ENCODE assay signal across 9 mouse cellular contexts in genomic region chr11:63412364-63412991, GRCm38 (mm10).
DNase-seq lines count a peak whose midpoint lies in the region; ATAC-seq lines count a peak whose summit lies in the region.
"Had no signal": no experiment of that assay in that cellular context is flagged by ENCODE, and none has a peak within 500 bp of the region (broad histone marks: within the 10 kb centered on the region; RNA-seq: fewer than 3 reads in every experiment).

No protein-coding gene starts in this region.

- H3K4me3 ChIP-seq in heart, embryonic 13.5 days = peak overlapping the region; percentile 46
- peak overlapping the region; percentile 23 for H3K4me3 ChIP-seq in hindbrain, embryonic 15.5 days
- peak overlapping the region; percentile 22 for H3K4me3 ChIP-seq in midbrain, embryonic 16.5 days (ENCODE audit: low read depth, low read length)
- H3K4me3 ChIP-seq: erythroblast, embryonic 14.5 days had no signal

- ATAC-seq in heart, embryonic 13.5 days (ENCODE audit: extremely low read depth, insufficient number of reproducible peaks, low FRiP score, low TSS enrichment) = no peak
- no peak for ATAC-seq in hindbrain, embryonic 15.5 days (ENCODE audit: low FRiP score, low read depth)
- 0 out of 2 replicates have a peak, but pooled peaks have one; percentile 32 for ATAC-seq in midbrain, embryonic 16.5 days

- H3K4me2 ChIP-seq in heart, embryonic 13.5 days = peak overlapping the region; percentile 73
- H3K4me2 ChIP-seq in hindbrain, embryonic 15.5 days = peak overlapping the region; percentile 51
- peak overlapping the region; percentile 50 for H3K4me2 ChIP-seq in midbrain, embryonic 16.5 days (ENCODE audit: low read length)

- peak overlapping the region; percentile 39; the same call in 1 of the 2 replicates for H3K27ac ChIP-seq in heart, embryonic 13.5 days (replicated peaks)
- no peak overlapping the region for H3K27ac ChIP-seq in hindbrain, embryonic 15.5 days (replicated peaks)
- peak overlapping the region; percentile 2; the same call in 1 of the 2 replicates for H3K27ac ChIP-seq in midbrain, embryonic 16.5 days (ENCODE audit: low read length)

- peak overlapping the region; percentile 63 for H3K9ac ChIP-seq in heart, embryonic 13.5 days
- no peak overlapping the region for H3K9ac ChIP-seq in hindbrain, embryonic 15.5 days
- H3K9ac ChIP-seq in midbrain, embryonic 16.5 days (ENCODE audit: low read depth, low read length) = no peak overlapping the region

- H3K36me3 ChIP-seq in heart, embryonic 13.5 days = no peaks in the 10 kb centered on the region
- H3K36me3 ChIP-seq in hindbrain, embryonic 15.5 days = no peaks in the 10 kb centered on the region
- H3K36me3 ChIP-seq in midbrain, embryonic 16.5 days (ENCODE audit: control insufficient read depth, insufficient read depth, low read length) = no peaks in the 10 kb centered on the region

- H3K9me3 ChIP-seq in heart, embryonic 13.5 days = no peaks in the 10 kb centered on the region
- no peaks in the 10 kb centered on the region for H3K9me3 ChIP-seq in hindbrain, embryonic 15.5 days
- H3K9me3 ChIP-seq in midbrain, embryonic 16.5 days (replicated peaks; ENCODE audit: control insufficient read depth, low read length, poor library complexity, severe bottlenecking) = no peaks in the 10 kb centered on the region

- H3K27me3 ChIP-seq in heart, embryonic 13.5 days (replicated peaks) = 0 out of 2 replicates have a peak, but pooled peaks cover 3% of the 10 kb centered on the region
- H3K27me3 ChIP-seq in hindbrain, embryonic 15.5 days = peaks cover 11% of the 10 kb centered on the region; the same call in 1 of the 2 replicates
- peaks cover 2% of the 10 kb centered on the region; the same call in 1 of the 2 replicates for H3K27me3 ChIP-seq in midbrain, embryonic 16.5 days (ENCODE audit: control insufficient read depth, insufficient read depth, low read depth, low read length)

- H3K4me1 ChIP-seq in heart, embryonic 13.5 days = peaks cover 17% of the 10 kb centered on the region
- peaks cover 15% of the 10 kb centered on the region for H3K4me1 ChIP-seq in hindbrain, embryonic 15.5 days (replicated peaks)
- H3K4me1 ChIP-seq in midbrain, embryonic 16.5 days (ENCODE audit: control insufficient read depth, insufficient read depth, low read length) = peaks cover 17% of the 10 kb centered on the region

- DNase-seq in heart, postnatal 10 days = no peak
- DNase-seq in embryo, embryonic 10 days (ENCODE audit: low spot score) = peak; percentile 85
- no peak for DNase-seq in thymus, adult 18-20 months
- DNase-seq in gastrocnemius, postnatal 14 days = no peak
- no peak for DNase-seq in kidney, postnatal 4 days

- 8% methylated on average over 18 of the region's 18 CpGs for whole genome bisulfite sequencing in heart, embryonic 13.5 days
- WGBS in hindbrain, embryonic 15.5 days = 5% methylated on average over 18 of the region's 18 CpGs
- 3% methylated on average over 18 of the region's 18 CpGs for WGBS in midbrain, embryonic 16.5 days

- intact Hi-C loops in heart, postnatal 10 days (cut with DNase I) = no loop called here
- intact Hi-C loops in gastrocnemius, postnatal 14 days (cut with DNase I; ENCODE audit: low total_unique reads) = no loop called here
